Mouse (Mus musculus): ENCODE results near the gene Olfr56.

- no peak for TF ChIP-seq CTCF (IDR thresholded peaks at IDR 0.05; ENCODE audit: borderline replicate concordance, control insufficient read depth, extremely low read depth, insufficient read depth, low read length, poor library complexity)
- no peak for TF ChIP-seq POLR2A (IDR thresholded peaks at IDR 0.05; ENCODE audit: control insufficient read depth, extremely low read depth, insufficient read depth, low read length, poor library complexity)
Observed at GRCm38 (mm10) chr11:49088990-49089652, 110.4 kb downstream of the Olfr56 start.
